Mouse (Mus musculus) MEL (cell line): Measurements from ENCODE around the gene C3. TPM values are rescaled to one million over a fixed set of nuclear protein-coding genes. Genes with fewer than 3 reads are reported as not detected.
A peak's percentile ranks its signal among the peaks of the same experiment; 100 is the strongest.

ENCODE experiments used
- DNase-seq: peaks from one replicate; pipeline ENCODE4 v3.0.0; 2011; ENCODE audit warnings: low read depth, low spot score
- H3K27ac ChIP-seq: 2 replicates; pipeline ENCODE4 v1.5.1; 2012; ENCODE audit warnings: low read depth, mild to moderate bottlenecking, control low read depth, low read length, moderate library complexity; ENCODE audit not compliant: control insufficient read depth
- H3K27me3 ChIP-seq, 2 experiments: fragments of 150-350 bp in 1 of 2; sonication (generic) in 1 of 2; 2 replicates each; pipeline ENCODE4 v1.6.1; 2012; ENCODE audit warnings: low read length in 2 of 2, mild to moderate bottlenecking in 2 of 2, improper control_type of control experiment in 1 of 2, moderate library complexity in 1 of 2; ENCODE audit not compliant: insufficient read depth in 2 of 2, control insufficient read depth in 1 of 2
- H3K36me3 ChIP-seq, 2 experiments: 2 replicates each; pipeline ENCODE4 v1.6.1; 2012 to 2014; ENCODE audit warnings: low read length in 2 of 2, improper control_type of control experiment in 1 of 2, inconsistent platforms in 1 of 2, mild to moderate bottlenecking in 1 of 2; ENCODE audit not compliant: insufficient read depth in 2 of 2, control insufficient read depth in 1 of 2
- H3K4me1 ChIP-seq, 2 experiments: fragments of 150-350 bp in 1 of 2; sonication (generic) in 1 of 2; 2 replicates each; pipeline ENCODE4 v1.6.1; 2012; ENCODE audit warnings: low read length in 2 of 2, improper control_type of control experiment in 1 of 2, mild to moderate bottlenecking in 1 of 2; ENCODE audit not compliant: insufficient read depth in 2 of 2, control insufficient read depth in 1 of 2
- H3K4me3 ChIP-seq, 2 experiments: fragments of 150-350 bp in 1 of 2; sonication (generic) in 1 of 2; 2 replicates each; pipeline ENCODE4 v1.5.1; 2012; ENCODE audit warnings: low read depth in 2 of 2, low read length in 2 of 2, mild to moderate bottlenecking in 2 of 2, moderate library complexity in 2 of 2, control low read depth in 1 of 2, improper control_type of control experiment in 1 of 2; ENCODE audit not compliant: control insufficient read depth in 1 of 2, insufficient read depth in 1 of 2
- H3K79me2 ChIP-seq: 2 replicates; pipeline ENCODE4 v1.6.1; 2012; ENCODE audit warnings: mild to moderate bottlenecking, low read length, moderate library complexity; ENCODE audit not compliant: control insufficient read depth, poor library complexity, insufficient read depth
- H3K9ac ChIP-seq: 2 replicates; pipeline ENCODE4 v1.6.1; 2012; ENCODE audit warnings: low read depth, mild to moderate bottlenecking, control low read depth, low read length, moderate library complexity; ENCODE audit not compliant: control insufficient read depth, poor library complexity, severe bottlenecking
- H3K9me3 ChIP-seq: fragments of 150-350 bp; sonication (generic); replicated peaks from 2 replicates; pipeline ENCODE4 v1.6.1; 2012; ENCODE audit warnings: mild to moderate bottlenecking, low read length, improper control_type of control experiment, moderate library complexity; ENCODE audit not compliant: insufficient read depth
- BHLHE40 ChIP-seq: IDR thresholded peaks from 2 replicates; pipeline ENCODE4 v1.6.1; 2012; ENCODE audit warnings: low read depth, mild to moderate bottlenecking, inconsistent platforms, low read length, improper control_type of control experiment, borderline replicate concordance
- CHD1 ChIP-seq: IDR thresholded peaks from 2 replicates; pipeline ENCODE4 v1.6.1; 2012; ENCODE audit warnings: low read depth, mild to moderate bottlenecking, inconsistent platforms, low read length, improper control_type of control experiment
- CHD2 ChIP-seq: IDR thresholded peaks from 2 replicates; pipeline ENCODE4 v1.6.1; 2011; ENCODE audit warnings: low read length, improper control_type of control experiment
- CTCF ChIP-seq, 3 experiments: IDR thresholded peaks in 2 of 3; conservative IDR thresholded peaks in 1 of 3; 2 replicates each; pipeline ENCODE4 v1.5.1; 2011 to 2012; ENCODE audit warnings: low read length in 3 of 3, low read depth in 2 of 3, mild to moderate bottlenecking in 2 of 3, improper control_type of control experiment in 1 of 3, inconsistent platforms in 1 of 3, mixed read lengths in 1 of 3, moderate library complexity in 1 of 3; ENCODE audit not compliant: control insufficient read depth in 1 of 3, insufficient read depth in 1 of 3, poor library complexity in 1 of 3, severe bottlenecking in 1 of 3
- E2F4 ChIP-seq: IDR thresholded peaks from 2 replicates; pipeline ENCODE4 v1.6.1; 2011; ENCODE audit warnings: low read depth, low read length, improper control_type of control experiment, borderline replicate concordance
- EP300 ChIP-seq, 2 experiments: IDR thresholded peaks; 2 replicates each; pipeline ENCODE4 v1.6.1; 2011; ENCODE audit warnings: improper control_type of control experiment in 2 of 2, low read length in 2 of 2, low read depth in 1 of 2, mild to moderate bottlenecking in 1 of 2
- KAT2A ChIP-seq: conservative IDR thresholded peaks from 2 replicates; pipeline ENCODE4 v1.6.1; 2012; ENCODE audit warnings: low read depth, low read length, improper control_type of control experiment, inconsistent platforms
- MAZ ChIP-seq: IDR thresholded peaks from 2 replicates; pipeline ENCODE4 v1.6.1; 2012; ENCODE audit warnings: low read depth, mild to moderate bottlenecking, inconsistent platforms, low read length, improper control_type of control experiment
- MEF2A ChIP-seq: IDR thresholded peaks from 2 replicates; pipeline ENCODE4 v1.6.1; 2014; ENCODE audit warnings: low read depth, mild to moderate bottlenecking, inconsistent platforms, low read length, improper control_type of control experiment; ENCODE audit not compliant: poor library complexity, insufficient replicate concordance, severe bottlenecking; ENCODE audit errors: extremely low read depth
- MXI1 ChIP-seq: IDR thresholded peaks from 2 replicates; pipeline ENCODE4 v1.6.1; 2011; ENCODE audit warnings: mild to moderate bottlenecking, low read depth, low read length, improper control_type of control experiment
- MYC ChIP-seq: IDR thresholded peaks from 2 replicates; pipeline ENCODE4 v1.6.1; 2011; ENCODE audit warnings: low read depth, mild to moderate bottlenecking, low read length, improper control_type of control experiment, moderate library complexity
- NELFE ChIP-seq: IDR thresholded peaks from 2 replicates; pipeline ENCODE4 v1.6.1; 2011; ENCODE audit warnings: low read depth, low read length, improper control_type of control experiment
- RAD21 ChIP-seq: IDR thresholded peaks from 2 replicates; pipeline ENCODE4 v1.6.1; 2011; ENCODE audit warnings: mild to moderate bottlenecking, low read depth, low read length, improper control_type of control experiment
- SIN3A ChIP-seq: IDR thresholded peaks from 2 replicates; pipeline ENCODE4 v1.6.1; 2012; ENCODE audit warnings: low read length, improper control_type of control experiment, inconsistent platforms
- SMC3 ChIP-seq: IDR thresholded peaks from 2 replicates; pipeline ENCODE4 v1.6.1; 2011; ENCODE audit warnings: low read depth, low read length, improper control_type of control experiment
- TAL1 ChIP-seq: IDR thresholded peaks from 2 replicates; pipeline ENCODE4 v1.6.1; 2012; ENCODE audit warnings: mild to moderate bottlenecking, inconsistent platforms, low read length, moderate library complexity, mixed read lengths
- TBP ChIP-seq: IDR thresholded peaks from 2 replicates; pipeline ENCODE4 v1.8.0; 2011; ENCODE audit warnings: low read depth, low read length, improper control_type of control experiment
- TCF12 ChIP-seq: IDR thresholded peaks from 2 replicates; pipeline ENCODE4 v1.6.1; 2014; ENCODE audit warnings: low read depth, mild to moderate bottlenecking, inconsistent platforms, low read length, improper control_type of control experiment, moderate library complexity
- ZC3H11A ChIP-seq: IDR thresholded peaks from 2 replicates; pipeline ENCODE4 v1.6.1; 2012; ENCODE audit warnings: low read depth, mild to moderate bottlenecking, inconsistent platforms, low read length, improper control_type of control experiment
- ZMIZ1 ChIP-seq: IDR thresholded peaks from 2 replicates; pipeline ENCODE4 v1.6.1; 2012; ENCODE audit warnings: low read depth, mild to moderate bottlenecking, inconsistent platforms, low read length, improper control_type of control experiment, moderate library complexity
- ZNF384 ChIP-seq: IDR thresholded peaks from 2 replicates; pipeline ENCODE4 v1.6.1; 2012; ENCODE audit warnings: low read depth, mild to moderate bottlenecking, inconsistent platforms, low read length, improper control_type of control experiment
- polyA plus RNA-seq, 2 experiments: library from polyadenylated mRNA; stranded (reverse) in 1 of 2; unstranded in 1 of 2; fragments of >175 nt in 1 of 2; fragments of >200 nt in 1 of 2; gene quantifications; 2 replicates each; pipeline versions ENCODE4 v1.2.1 to v1.2.4; 2012; ENCODE audit warnings: low replicate concordance in 2 of 2, low read depth in 1 of 2; ENCODE audit not compliant: insufficient read length in 2 of 2, insufficient read depth in 1 of 2, missing spikeins in 1 of 2
- total RNA-seq: library from RNA; depleted of rRNA; stranded (reverse); fragments of 300-350 nt; gene quantifications from 2 replicates; pipeline ENCODE4 v1.2.3, GENCODE M21; 2012

C3 gene
- total and polyA plus RNA-seq, 3 experiments = 0.35 to 3.2 TPM; not detected in 1

GRCm38 (mm10) chr17:57248201-57248699 is 20.3 kb upstream of the C3 start, which contains the start of gene Gpr108:
Gene Gpr108, minus strand, starts transcription at chr17:57248446.
- Histone ChIP-seq H3K4me1 (peaks cover 0 to 24% of the 10 kb centered on the region in 2 experiments; a peak in 2 of 4 replicates), H3K79me2 (peaks cover 13% of the 10 kb centered on the region)
- TF ChIP-seq SIN3A (peak; percentile 30), MXI1 (peak; percentile 46), CHD1 (0 out of 2 replicates have a peak, but pooled peaks have one; percentile 75), EP300 (IDR thresholded peaks at IDR 0.05; ENCODE audit: low read depth in 1 of 2, low read length in 2 of 2) (no peak), TAL1 (no peak), ZMIZ1 (no peak), TBP (no peak), CHD2 (no peak), SMC3 (peak; percentile 92), TCF12 (no peak), ZC3H11A (peak; percentile 72), ZNF384 (no peak), MAZ (peak; percentile 33; the same call in 1 of the 2 replicates), MEF2A (no peak), MYC (no peak), E2F4 (no peak), BHLHE40 (no peak; the same call in 1 of the 2 replicates), NELFE (peak; percentile 35; the same call in 1 of the 2 replicates), CTCF (IDR thresholded peaks at IDR 0.05 in 2 of 3, conservative IDR thresholded peaks at IDR 0.05 in 1 of 3; ENCODE audit: control insufficient read depth in 1 of 3, insufficient read depth in 1 of 3, low read depth in 2 of 3, low read length in 3 of 3, poor library complexity in 1 of 3, severe bottlenecking in 1 of 3) (peak; percentile 55 to 86 (median 78)), RAD21 (peak; percentile 63), KAT2A (no peak)

More at GRCm38 (mm10) chr17:57248201-57248699, 20.3 kb upstream of the C3 start, which contains the start of gene Gpr108:
- peaks cover 0 to 11% of the 10 kb centered on the region in 2 experiments; a peak in 2 of 4 replicates for H3K36me3 ChIP-seq
- H3K9me3 ChIP-seq = no peaks in the 10 kb centered on the region
- DNase-seq = peak; percentile 94
- peak within 1 kb of the TSS; percentile 91 to 92 for H3K4me3 ChIP-seq
- H3K27ac ChIP-seq = peak within 1 kb of the TSS; percentile 81
- H3K27me3 ChIP-seq = no peaks in the 10 kb centered on the region
- H3K9ac ChIP-seq = peak within 1 kb of the TSS; percentile 87
